Mouse (Mus musculus): ENCODE data around the gene Mef2c.

Mef2c gene

GRCm38 (mm10) chr13:83524902-83525715 lies 21.3 kb downstream of the Mef2c start:
- no peak for DNase-seq (ENCODE audit: low spot score in 2 of 2)

DNA sequence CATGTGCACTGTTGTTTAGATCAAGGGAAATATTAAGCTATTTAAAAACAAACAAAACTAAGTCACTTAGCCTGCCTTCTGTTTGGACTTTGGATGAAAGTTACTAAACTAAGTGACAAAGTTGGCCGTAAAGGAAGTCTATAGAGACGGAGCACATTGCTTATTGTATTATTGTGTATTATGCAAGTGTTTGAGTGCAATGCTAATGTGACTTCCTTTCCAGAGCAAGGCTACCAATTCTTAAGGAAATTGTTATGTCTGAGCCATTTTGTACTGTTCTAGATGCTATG lies 21.8 kb downstream of the Mef2c start:
- no peak for DNase-seq (ENCODE audit: low spot score in 2 of 2)

GRCm38 (mm10) chr13:83526066-83526465 lies 22.2 kb downstream of the Mef2c start:
- DNase-seq (ENCODE audit: low spot score in 2 of 2), result no peak

DNA sequence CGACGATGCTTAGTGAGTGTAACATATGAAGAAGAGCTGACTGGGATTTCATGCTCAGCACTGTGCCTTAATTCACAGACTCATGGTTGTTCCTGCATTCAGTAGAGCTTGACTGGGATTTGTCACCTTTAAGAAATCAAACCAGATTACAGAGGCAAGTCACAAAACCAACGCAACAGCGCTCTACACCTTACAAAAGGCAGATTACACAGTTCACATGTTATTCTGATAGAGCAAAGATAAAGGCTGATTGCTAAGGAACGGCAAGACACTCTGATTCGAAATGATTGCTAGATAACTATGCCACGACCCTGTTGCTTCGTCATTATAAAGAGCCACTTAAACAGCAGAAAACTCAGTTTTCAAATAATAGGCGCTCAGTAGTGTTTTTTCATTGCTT lies 24.1 kb downstream of the Mef2c start:
- no peak for DNase-seq (ENCODE audit: low spot score in 2 of 2)

DNA sequence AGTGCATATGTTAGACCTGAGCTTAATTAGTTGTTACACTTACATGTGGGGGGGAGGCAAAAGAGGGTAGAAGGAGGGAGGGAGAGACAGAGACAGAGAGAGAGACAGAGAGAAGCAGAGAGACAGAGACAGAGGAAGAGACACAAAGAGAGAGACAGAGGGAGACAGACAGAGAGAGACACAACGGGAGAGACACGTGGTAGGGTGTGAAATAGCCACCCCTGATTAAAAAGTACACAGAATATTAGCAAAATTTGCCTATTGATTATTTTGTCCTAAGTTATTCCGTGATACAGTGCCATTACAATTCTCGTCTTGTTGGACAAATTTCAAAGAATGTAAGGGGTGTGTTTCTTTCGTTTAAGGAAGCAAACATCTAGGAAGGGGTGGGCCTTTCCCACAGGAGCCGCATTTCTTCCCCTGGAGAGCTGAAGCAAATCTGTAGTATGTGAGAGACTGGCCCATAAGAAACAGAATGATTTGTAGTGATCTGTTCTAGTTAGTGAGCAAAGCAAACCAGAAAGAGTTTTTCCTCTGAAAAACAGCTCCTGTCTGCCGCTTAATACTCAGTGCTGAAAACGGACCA lies 26.0 kb downstream of the Mef2c start:
- DNase-seq (ENCODE audit: low spot score in 2 of 2), result no peak

- DNase-seq (ENCODE audit: low spot score in 2 of 2), result no peak
Observed at GRCm38 (mm10) chr13:83530889-83531288, 27.1 kb downstream of the Mef2c start.

DNA sequence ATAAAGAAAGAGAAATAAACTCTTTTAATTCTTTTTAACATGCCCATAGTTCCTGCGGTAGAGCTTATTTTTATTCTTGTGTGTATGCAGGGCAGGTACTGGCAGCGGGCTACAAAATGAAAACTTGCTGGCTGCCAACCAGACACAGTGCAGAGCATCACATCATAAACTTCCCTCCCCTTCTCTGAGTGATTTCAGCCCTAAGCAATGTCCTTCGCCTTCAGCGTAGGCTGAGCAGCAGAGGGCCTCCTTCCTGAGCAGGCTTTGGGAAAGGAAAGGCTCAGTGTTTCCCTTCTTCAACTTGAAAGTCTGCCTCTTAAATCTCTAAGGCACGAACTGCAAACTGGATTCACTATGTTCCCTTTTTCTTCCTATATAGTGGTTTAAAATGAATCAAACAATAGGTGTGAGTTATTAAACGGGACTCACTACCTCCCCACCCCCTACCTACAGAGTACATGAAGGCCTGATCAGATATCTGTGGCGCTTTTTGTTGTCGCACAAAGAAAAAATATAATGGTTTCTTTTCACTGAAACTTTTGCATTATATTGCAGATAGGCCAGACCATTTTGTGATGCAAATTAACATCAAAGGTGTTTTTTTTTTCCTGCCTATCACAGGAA lies 28.2 kb downstream of the Mef2c start:
- DNase-seq (ENCODE audit: low spot score in 2 of 2), result peak in 1 of 2 experiments; percentile 68

DNA sequence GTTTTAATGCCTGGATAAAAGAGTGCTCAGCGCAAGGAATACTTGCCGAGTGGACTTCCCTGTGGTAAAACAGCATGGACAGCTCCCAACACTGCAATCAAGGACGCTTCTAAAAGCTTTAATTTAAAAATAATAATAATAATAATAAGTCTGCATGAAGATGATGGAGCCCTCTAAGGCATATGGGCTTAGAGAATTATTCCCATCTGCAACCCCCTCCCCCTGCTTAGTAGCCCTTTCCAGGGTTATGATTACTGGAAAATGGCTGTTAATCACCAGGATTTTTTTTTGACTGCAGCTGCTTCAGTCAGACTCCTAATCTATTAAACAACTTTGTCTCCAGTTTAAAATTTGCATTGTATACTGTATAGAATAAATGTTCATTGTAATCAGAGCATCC lies 32.5 kb downstream of the Mef2c start:
- no peak for DNase-seq (ENCODE audit: low spot score in 2 of 2)

GRCm38 (mm10) chr13:83537163-83537562 lies 33.3 kb downstream of the Mef2c start:
- peak; percentile 65 to 81 for DNase-seq (ENCODE audit: low spot score in 2 of 2)

DNA sequence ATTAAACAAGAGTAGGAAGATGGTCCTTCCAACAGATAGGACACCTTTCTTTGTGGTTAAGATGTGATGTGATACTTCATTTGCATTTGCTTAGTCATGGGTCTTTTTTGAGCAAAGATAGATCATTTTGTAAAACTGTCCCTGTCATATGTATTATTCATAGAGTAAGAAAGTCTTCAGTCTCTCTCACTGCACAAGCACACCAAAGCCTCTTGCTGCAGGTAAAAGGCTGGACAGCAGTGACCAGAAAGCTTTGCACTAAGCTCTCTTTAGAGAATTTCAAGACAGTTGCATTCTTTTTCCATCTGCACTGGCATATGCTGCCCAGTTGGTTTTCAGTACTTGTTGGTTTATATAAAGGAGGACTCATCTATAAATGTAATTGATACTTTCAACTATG lies 36.1 kb downstream of the Mef2c start:
- DNase-seq (ENCODE audit: low spot score in 2 of 2), result no peak

GRCm38 (mm10) chr13:83542666-83543065 lies 38.8 kb downstream of the Mef2c start:
- no peak for DNase-seq (ENCODE audit: low spot score in 2 of 2)

DNA sequence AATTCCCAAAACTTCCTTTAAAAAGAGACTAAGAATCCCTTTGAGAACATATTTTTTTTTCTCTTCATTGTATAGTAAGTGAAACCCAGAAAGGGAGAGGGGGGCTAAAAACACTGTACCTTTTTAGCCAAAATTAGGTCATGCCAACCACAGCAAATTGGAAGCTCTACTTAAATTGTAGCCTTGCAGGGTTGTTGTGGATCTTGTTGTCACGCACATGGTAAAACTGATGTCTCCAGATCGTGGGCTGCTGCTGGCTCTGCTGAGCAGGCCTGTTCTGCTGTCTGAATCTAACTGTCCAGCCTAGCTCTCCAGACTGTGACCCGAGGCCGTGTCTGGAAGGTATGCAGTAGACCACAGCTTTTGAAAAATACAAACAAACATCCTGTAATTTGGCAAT lies 40.9 kb downstream of the Mef2c start:
- no peak for DNase-seq (ENCODE audit: low spot score in 2 of 2)

DNA sequence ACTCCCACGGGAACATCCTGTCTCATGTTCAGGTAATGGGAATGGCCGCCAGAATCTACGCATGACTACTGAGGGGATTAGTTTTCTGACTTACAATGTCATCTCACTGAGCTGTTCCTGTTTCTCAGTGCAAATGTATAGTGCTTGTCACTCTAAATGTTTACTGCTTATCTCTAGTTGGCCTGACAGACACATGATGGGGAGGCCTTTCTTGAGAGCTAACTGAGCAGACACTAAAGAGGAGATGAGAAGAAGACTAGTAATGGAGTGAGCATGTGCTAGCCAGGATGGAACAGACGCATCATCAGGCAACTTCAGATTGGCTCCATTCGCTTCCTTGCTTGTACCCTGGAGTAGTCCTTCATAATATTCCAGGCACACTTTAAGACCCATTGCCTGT lies 43.0 kb downstream of the Mef2c start:
- no peak for DNase-seq (ENCODE audit: low spot score in 2 of 2)

GRCm38 (mm10) chr13:83551259-83551658 lies 47.4 kb downstream of the Mef2c start:
- DNase-seq (ENCODE audit: low spot score in 2 of 2), result no peak

- no peak for DNase-seq (ENCODE audit: low spot score in 2 of 2)
Observed at GRCm38 (mm10) chr13:83552051-83552450, 48.2 kb downstream of the Mef2c start.

DNA sequence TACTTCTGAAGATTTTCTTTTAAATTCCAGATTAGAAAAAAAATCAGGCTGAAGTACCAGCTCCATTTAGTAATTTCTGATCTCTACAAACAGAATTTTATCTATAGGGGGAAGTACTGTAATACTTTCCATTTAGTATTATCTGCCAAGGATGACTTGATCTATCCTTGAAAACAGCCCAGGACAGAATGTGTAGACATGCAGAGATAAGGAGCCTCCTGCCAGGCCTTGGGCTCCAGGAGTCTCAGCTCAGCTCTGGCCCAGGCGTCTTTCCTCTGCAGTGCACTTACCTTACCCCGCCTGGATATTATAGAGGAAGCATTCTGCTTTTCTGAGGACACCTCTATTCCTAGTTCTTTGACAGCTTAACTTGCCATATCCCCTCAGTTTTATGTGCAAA lies 59.4 kb downstream of the Mef2c start:
- DNase-seq (ENCODE audit: low spot score in 2 of 2), result no peak

DNA sequence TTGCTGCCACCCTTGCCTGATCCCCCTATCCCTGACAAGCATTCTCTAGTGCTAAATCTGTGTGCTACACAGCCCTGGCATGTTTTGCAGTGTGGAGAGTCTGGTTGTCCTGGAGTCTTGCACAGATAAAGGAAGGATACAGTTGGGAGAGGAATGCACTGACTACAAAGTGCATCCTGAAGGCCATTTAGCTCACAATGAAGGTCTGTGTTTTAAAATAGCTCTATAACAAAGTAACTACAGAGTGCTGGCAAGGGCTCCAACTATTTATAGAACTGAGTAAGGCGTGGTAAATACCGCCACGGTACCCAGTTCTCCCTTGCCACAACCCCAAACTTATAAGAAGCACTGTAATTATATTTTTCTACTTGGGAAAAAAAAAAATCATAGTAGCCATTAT lies 61.9 kb downstream of the Mef2c start:
- DNase-seq (ENCODE audit: low spot score in 2 of 2), result no peak

GRCm38 (mm10) chr13:83566180-83566579 lies 62.3 kb downstream of the Mef2c start:
- no peak for DNase-seq (ENCODE audit: low spot score in 2 of 2)

DNA sequence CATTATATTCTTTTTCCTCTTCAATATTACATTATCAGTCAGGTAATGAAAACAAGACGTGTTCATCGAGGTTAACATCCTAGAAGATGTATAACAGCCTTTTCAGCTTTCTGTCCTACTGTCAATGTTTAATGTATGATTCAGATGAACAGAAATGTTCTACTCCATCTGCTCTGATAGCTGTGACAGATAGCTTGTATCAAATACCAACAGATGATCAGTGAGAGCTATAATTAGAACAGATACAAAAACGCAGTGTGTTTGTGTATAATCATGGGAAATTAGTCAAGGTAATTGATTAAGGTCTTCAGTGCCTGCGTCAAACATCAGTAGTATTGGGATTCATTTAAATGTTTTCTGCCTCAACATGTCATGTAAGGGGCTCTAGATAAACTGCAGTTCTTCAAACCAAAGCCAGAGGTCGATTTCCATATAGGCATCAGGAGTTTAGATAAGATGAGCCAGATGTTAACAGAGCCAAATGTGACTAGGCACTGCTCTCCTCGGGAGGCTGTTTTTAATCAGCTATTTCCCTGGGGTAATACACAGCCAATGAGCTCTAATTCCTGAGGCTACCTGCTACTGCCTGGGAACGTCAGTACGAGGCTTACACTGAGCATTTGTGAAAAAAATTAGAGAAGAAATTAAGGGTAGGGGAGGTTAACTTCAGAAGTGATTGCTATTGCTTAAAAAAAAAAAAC lies 63.1 kb downstream of the Mef2c start:
- DNase-seq (ENCODE audit: low spot score in 2 of 2), result no peak

- DNase-seq (ENCODE audit: low spot score in 2 of 2), result no peak
Observed at GRCm38 (mm10) chr13:83567681-83568080, 63.8 kb downstream of the Mef2c start.

DNA sequence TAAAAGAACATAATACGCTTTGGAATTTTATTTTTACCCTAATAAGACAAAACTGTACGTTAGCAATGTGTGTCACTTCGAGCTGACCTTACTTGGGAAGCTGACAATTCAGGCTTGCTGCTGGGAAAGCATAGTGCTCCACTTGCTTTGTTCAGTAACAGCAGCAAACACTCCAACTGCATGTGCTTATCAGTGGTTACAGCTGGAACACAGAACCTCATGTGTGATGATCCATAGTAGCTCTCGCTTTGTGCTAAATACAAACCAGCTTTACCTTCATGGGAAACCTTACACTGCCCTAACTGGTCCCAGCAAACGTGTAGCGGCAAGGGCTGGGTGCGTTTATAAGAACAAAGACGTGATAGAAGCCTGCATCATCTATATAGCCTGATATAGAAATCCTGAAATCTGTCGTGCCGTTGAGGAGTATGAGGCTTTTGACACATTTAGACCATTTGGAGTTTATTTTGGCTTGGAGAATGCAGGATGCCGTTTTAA lies 65.0 kb downstream of the Mef2c start:
- no peak for DNase-seq (ENCODE audit: low spot score in 2 of 2)

DNA sequence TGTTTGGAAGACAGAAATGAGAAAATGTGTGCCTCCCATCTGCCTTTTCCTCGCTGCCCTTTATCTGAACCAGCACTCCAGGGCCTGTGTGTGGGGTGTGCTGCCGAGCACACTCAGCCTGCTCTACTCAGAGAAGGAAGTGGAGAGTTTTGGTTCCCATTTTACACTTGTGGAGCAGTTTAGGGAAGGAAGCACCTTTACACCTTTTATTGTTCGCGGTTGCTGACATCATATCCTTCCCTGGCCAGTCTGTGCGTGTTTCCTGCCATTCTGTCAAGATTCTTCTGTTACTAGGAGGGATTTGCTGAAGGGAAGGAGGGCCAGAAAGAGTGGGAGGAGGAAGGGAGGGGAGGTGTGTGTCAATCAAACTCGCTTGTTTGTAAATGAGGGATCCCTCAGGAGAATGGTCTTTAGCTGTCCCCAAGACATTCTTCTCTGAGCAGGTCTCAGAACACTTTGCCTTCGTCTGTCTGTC lies 68.2 kb downstream of the Mef2c start:
- DNase-seq (ENCODE audit: low spot score in 2 of 2), result no peak
